Mouse (Mus musculus) forebrain, embryonic 12.5 days (tissue): ENCODE results near the gene Rbms3. TPM values are rescaled to one million over a fixed set of nuclear protein-coding genes. Genes with fewer than 3 reads are reported as not detected.

Source experiments
- ATAC-seq: fragments of 200-750 bp; cut with Nextera tagmentation; 2 replicates; pipeline ENCODE4 v1.8.0; 2017; ENCODE audit warnings: moderate TSS enrichment; ENCODE audit not compliant: low FRiP score
- H3K27ac ChIP-seq: fragments of 300-500 bp; sonication (generic); 2 replicates; pipeline ENCODE4 v1.5.1; 2016; ENCODE audit warnings: mild to moderate bottlenecking
- H3K27me3 ChIP-seq: fragments of 300-500 bp; sonication (generic); 2 replicates; pipeline ENCODE4 v1.6.1; 2016; ENCODE audit warnings: mild to moderate bottlenecking
- H3K36me3 ChIP-seq: fragments of 300-500 bp; sonication (generic); replicated peaks from 2 replicates; pipeline ENCODE4 v1.6.1; 2016; ENCODE audit warnings: mild to moderate bottlenecking
- H3K4me1 ChIP-seq: fragments of 300-500 bp; sonication (generic); 2 replicates; pipeline ENCODE4 v1.6.1; 2016
- H3K4me2 ChIP-seq: fragments of 300-500 bp; sonication (generic); 2 replicates; pipeline ENCODE4 v1.6.1; 2016; ENCODE audit warnings: mild to moderate bottlenecking, moderate library complexity
- H3K4me3 ChIP-seq: fragments of 300-500 bp; sonication (generic); replicated peaks from 2 replicates; pipeline ENCODE4 v1.5.1; 2016; ENCODE audit warnings: mild to moderate bottlenecking
- H3K9ac ChIP-seq: fragments of 300-500 bp; sonication (generic); 2 replicates; pipeline ENCODE4 v1.6.1; 2016; ENCODE audit warnings: mild to moderate bottlenecking
- H3K9me3 ChIP-seq: fragments of 300-500 bp; sonication (generic); 2 replicates; pipeline ENCODE4 v1.6.1; 2016
- WGBS: fragments of 180-500 bp; shearing (Covaris S2); methylation state at CpG from one replicate; pipeline ENCODE4 v1.1.7; 2016; 5-methylcytosine and 5-hydroxymethylcytosine counted together
- polyA plus RNA-seq: library from polyadenylated mRNA; unstranded; fragments of >200 nt; fragmentation: Nextera tagmentation; extraction: Ambion mirVana; gene quantifications from 2 replicates; pipeline ENCODE4 v1.2.1, GENCODE M21; 2016

Gene Rbms3
- polyA plus RNA-seq, 1 experiment from 2014 or later: 14.1 TPM

DNA sequence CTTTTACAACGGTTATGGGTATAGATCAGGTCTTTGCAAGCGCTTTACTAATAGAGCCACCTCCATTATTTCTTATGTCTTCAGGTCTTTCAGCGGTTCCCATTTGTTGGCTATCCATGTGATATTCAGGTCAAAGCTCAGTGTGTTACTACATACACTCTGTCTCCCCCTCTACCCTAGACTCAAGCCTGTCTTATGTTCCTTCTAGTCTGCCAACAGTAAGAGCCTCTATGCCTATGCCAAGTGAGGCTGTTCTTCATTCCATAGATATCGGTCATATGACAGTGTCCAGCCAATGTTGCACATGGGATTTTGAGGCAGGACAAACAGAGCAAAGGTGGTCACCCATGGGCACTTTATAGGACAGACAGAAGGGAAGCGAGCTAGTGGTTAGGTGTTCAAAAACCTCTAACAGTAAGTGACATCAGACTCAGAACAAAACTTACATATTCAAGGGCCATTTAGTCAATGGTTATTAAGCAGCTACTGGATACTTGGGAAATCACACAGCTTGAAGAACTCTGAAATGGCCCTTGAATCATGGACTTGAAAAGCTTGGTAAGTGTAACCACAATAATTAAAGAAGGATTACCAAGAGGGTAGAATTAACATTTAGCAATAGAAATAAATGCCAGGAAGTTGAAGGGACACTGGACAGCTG, 395.5 kb downstream of the Rbms3 start:
- no peak overlapping the region for H3K27ac ChIP-seq
- no peak overlapping the region for H3K9ac ChIP-seq
- no peak overlapping the region for H3K4me3 ChIP-seq
- no peaks in the 10 kb centered on the region for H3K4me1 ChIP-seq
- H3K36me3 ChIP-seq: no peaks in the 10 kb centered on the region
- ATAC-seq: no peak
- 90% methylated on average over 5 of the region's 5 CpGs for WGBS
- no peak overlapping the region for H3K4me2 ChIP-seq
- H3K27me3 ChIP-seq: no peaks in the 10 kb centered on the region
- no peaks in the 10 kb centered on the region for H3K9me3 ChIP-seq

DNA sequence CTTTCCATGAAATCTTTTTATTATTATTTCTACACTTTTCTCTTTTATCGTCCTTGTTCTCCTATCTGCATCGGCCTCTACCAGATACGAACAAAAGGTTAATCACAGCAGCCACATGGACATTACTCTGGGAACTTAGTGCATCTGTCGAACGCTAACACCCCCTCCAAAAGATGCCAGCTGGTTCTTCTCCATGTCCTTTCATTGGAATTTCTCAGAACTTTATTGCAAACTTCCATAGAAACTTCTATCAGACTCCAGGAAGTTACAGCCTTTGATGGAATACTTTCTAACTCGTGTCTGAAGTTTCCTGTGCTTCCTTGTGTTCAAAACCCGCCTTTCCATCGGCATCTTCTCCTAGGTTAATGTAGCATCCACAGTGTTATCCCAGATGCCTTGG, 407.0 kb downstream of the Rbms3 start:
- Histone ChIP-seq H3K27ac (no peak overlapping the region), H3K9me3 (no peaks in the 10 kb centered on the region), H3K36me3 (no peaks in the 10 kb centered on the region), H3K4me1 (no peaks in the 10 kb centered on the region), H3K27me3 (no peaks in the 10 kb centered on the region), H3K4me3 (no peak overlapping the region), H3K9ac (no peak overlapping the region), H3K4me2 (no peak overlapping the region)
- ATAC-seq: no peak
- WGBS: 84% methylated on average over 8 of the region's 8 CpGs

DNA sequence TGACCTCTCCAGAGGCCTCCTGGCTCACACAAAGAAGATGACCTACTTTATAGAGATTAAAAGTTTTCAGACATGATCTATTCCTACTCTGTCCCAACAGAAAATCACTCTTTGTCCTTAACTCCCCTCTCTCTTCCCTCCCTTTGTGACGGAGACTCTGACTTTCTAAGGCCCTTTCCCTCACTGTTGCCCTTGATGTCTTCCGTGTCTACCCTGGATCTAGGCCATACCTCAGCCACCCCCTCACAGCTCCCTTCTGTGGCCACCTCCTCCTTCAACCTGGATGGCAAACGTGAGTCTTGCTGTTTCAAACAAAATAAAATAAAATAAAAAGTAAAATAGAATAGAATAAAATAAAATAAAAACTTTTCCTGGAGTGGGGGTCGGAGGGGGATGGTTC, 408.2 kb downstream of the Rbms3 start:
- no peaks in the 10 kb centered on the region for H3K9me3 ChIP-seq
- H3K9ac ChIP-seq: no peak overlapping the region
- H3K36me3 ChIP-seq: no peaks in the 10 kb centered on the region
- H3K4me3 ChIP-seq: no peak overlapping the region
- no peak overlapping the region for H3K27ac ChIP-seq
- ATAC-seq: no peak
- H3K4me1 ChIP-seq: no peaks in the 10 kb centered on the region
- 84% methylated on average over 4 of the region's 4 CpGs for WGBS
- H3K4me2 ChIP-seq: no peak overlapping the region
- H3K27me3 ChIP-seq: no peaks in the 10 kb centered on the region

DNA sequence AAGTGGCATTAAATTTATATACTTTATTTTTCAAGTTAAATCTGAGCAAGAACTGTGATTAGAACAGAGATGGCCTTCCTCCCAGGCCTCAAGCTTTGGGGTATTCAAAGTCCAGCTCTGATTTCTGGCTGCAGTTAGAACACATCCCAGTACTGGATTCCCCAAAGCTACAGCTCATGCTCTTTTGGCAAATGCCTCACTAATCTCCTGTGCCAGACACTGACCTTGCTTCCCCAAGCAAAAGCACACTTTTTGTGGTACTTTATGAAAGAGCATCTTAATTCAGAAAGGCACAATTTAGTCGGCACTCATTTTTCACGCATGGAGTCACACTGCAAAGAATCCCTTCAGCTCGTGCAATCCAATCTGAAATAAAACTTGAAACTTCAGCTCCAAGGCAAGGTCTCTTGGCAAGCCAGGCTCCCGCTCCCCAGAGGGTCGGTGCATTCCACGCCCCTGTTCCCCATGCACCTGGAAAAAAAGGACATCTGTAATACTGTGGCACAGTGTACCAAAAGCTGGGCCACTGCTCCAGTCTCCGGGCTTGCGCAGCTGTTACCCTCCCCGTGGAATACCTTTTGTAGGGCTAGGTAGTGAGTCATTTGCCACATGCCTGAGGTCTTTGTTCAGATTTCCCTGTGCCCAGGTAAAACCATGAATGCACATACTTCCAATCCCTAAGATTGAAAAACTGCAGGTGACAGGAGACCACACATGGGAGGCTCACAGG, 413.5 kb downstream of the Rbms3 start:
- 69% methylated on average over 9 of the region's 9 CpGs for WGBS
- Histone ChIP-seq H3K4me2 (no peak overlapping the region), H3K36me3 (no peaks in the 10 kb centered on the region), H3K9ac (no peak overlapping the region), H3K4me3 (no peak overlapping the region), H3K27ac (no peak overlapping the region), H3K9me3 (no peaks in the 10 kb centered on the region), H3K27me3 (no peaks in the 10 kb centered on the region), H3K4me1 (no peaks in the 10 kb centered on the region; the same call in 1 of the 2 replicates)
- ATAC-seq: no peak

DNA sequence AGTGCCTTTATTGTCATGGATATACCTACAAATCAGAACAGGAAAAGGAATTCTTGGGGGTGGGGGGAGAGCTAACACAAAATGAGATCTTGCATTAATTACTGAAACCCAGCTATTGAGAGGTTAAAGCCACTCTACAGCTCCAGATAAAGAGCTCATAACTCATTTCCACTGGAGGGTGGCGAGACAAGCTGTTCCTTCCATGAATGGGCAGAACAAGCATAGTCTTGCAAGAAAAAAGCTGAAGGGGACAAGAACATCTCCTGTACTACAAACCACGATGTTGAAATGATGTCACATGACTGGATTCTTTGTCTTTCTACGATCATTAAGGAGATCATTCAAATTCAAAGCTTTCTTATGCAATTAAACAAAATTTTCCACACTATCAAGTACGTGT, 417.7 kb downstream of the Rbms3 start:
- WGBS: 51% methylated on average over 4 of the region's 4 CpGs
- H3K27ac ChIP-seq: no peak overlapping the region
- H3K4me3 ChIP-seq: no peak overlapping the region
- no peaks in the 10 kb centered on the region for H3K27me3 ChIP-seq
- no peak overlapping the region for H3K9ac ChIP-seq
- H3K4me1 ChIP-seq: no peaks in the 10 kb centered on the region; the same call in 1 of the 2 replicates
- no peaks in the 10 kb centered on the region for H3K36me3 ChIP-seq
- H3K4me2 ChIP-seq: no peak overlapping the region
- H3K9me3 ChIP-seq: no peaks in the 10 kb centered on the region
- ATAC-seq: no peak

DNA sequence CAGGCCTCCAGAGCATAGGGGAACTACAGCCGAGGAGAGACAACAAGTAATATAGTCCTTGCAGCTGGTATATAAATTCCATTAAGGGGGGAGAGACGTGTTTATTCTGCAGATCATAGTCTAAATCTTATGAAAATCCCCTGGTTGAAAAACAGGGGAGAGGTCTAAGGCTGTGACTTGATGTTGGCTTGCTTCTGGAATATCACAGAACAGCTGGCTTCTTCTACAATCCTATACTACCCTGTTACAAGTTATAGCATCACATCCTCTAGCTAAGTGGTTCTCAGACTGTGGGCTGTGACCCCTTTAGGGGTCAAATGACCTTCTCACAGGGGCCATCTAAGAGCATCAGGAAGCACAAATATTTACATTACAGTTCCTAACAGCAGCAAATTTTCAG, 419.4 kb downstream of the Rbms3 start:
- no peaks in the 10 kb centered on the region for H3K9me3 ChIP-seq
- 87% methylated on average over 2 of the region's 2 CpGs for WGBS
- no peaks in the 10 kb centered on the region; the same call in 1 of the 2 replicates for H3K4me1 ChIP-seq
- H3K27ac ChIP-seq: no peak overlapping the region
- no peaks in the 10 kb centered on the region for H3K27me3 ChIP-seq
- no peak overlapping the region for H3K9ac ChIP-seq
- no peak overlapping the region for H3K4me2 ChIP-seq
- no peak for ATAC-seq
- no peak overlapping the region for H3K4me3 ChIP-seq
- H3K36me3 ChIP-seq: no peaks in the 10 kb centered on the region

DNA sequence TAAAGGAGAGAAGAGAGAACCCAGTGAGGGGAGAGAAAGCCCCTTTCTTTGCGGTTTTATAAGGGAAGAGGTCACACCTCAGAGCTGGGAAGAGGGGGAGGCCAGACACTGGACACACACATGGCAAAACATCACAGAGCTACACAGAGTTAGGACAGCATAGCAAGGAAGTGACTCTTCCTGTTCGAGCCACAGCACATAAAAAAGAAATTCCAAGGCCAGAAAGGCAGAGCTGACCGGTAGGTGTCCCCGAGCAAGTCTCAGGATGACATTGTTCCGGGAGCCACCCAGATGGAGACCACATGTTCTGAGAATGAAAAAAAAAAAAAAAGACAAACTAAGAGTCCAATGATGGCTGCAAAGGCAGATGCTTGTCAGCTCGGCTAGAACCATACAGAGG, 424.3 kb downstream of the Rbms3 start:
- H3K27me3 ChIP-seq: no peaks in the 10 kb centered on the region
- no peak for ATAC-seq
- H3K4me1 ChIP-seq: no peaks in the 10 kb centered on the region
- H3K9ac ChIP-seq: no peak overlapping the region
- H3K4me3 ChIP-seq: no peak overlapping the region
- 82% methylated on average over 6 of the region's 6 CpGs for WGBS
- no peak overlapping the region for H3K4me2 ChIP-seq
- no peak overlapping the region for H3K27ac ChIP-seq
- H3K36me3 ChIP-seq: no peaks in the 10 kb centered on the region
- no peaks in the 10 kb centered on the region for H3K9me3 ChIP-seq

DNA sequence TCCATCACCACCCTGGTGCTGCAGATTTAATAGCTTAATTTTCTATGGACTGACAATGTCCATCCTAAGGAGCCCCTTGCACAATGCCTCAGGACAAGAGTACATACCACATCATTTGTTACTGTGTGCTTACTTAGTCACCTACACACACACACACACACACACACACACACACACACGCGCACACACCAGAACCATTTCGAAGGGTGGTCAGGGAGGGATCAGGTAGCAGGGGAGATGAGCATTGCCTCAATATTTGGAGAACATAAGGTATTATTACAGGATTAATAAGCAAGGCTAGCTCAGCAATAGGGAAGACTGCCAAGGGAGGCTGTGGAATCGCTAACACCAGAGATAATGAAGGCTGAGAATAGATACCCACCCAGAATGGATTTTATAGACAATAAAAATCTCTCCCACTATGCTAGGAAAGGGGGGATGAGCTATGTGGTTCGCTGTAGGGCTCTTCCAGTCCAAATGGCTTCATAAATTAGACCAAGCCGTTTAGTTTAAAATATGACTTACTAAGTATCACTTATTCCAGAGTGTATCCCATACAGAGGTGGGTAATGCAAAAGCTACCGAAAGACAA, 429.6 kb downstream of the Rbms3 start:
- Histone ChIP-seq H3K4me3 (no peak overlapping the region), H3K4me1 (no peaks in the 10 kb centered on the region), H3K4me2 (no peak overlapping the region), H3K36me3 (no peaks in the 10 kb centered on the region), H3K9me3 (no peaks in the 10 kb centered on the region), H3K27ac (no peak overlapping the region), H3K27me3 (no peaks in the 10 kb centered on the region), H3K9ac (no peak overlapping the region)
- ATAC-seq: no peak
- 95% methylated on average over 7 of the region's 7 CpGs for WGBS

DNA sequence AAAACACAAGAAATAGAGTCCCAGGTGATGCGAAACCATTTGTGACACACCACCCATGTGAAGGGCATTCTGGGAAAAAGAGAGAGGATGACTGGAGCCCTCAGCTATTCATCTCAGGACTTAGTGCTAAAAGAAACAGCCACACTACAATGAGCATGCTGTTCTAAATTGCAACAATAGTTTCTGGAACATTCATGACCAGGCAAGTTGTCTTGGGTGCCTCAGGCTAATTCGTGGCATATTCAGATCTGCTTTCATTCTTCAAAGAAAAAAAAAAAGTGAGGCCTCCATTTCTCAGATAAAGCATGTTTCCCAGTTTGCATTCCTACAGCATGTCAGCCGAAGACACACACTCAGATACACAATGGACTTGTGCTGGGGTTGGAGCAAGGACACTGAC, 432.2 kb downstream of the Rbms3 start:
- Histone ChIP-seq H3K4me1 (0 out of 2 replicates have a peak, but pooled peaks cover under 1% of the 10 kb centered on the region), H3K4me2 (no peak overlapping the region), H3K36me3 (no peaks in the 10 kb centered on the region), H3K9me3 (no peaks in the 10 kb centered on the region), H3K9ac (no peak overlapping the region), H3K4me3 (no peak overlapping the region), H3K27ac (no peak overlapping the region), H3K27me3 (no peaks in the 10 kb centered on the region)
- no peak for ATAC-seq
- WGBS: 74% methylated on average over 3 of the region's 3 CpGs

DNA sequence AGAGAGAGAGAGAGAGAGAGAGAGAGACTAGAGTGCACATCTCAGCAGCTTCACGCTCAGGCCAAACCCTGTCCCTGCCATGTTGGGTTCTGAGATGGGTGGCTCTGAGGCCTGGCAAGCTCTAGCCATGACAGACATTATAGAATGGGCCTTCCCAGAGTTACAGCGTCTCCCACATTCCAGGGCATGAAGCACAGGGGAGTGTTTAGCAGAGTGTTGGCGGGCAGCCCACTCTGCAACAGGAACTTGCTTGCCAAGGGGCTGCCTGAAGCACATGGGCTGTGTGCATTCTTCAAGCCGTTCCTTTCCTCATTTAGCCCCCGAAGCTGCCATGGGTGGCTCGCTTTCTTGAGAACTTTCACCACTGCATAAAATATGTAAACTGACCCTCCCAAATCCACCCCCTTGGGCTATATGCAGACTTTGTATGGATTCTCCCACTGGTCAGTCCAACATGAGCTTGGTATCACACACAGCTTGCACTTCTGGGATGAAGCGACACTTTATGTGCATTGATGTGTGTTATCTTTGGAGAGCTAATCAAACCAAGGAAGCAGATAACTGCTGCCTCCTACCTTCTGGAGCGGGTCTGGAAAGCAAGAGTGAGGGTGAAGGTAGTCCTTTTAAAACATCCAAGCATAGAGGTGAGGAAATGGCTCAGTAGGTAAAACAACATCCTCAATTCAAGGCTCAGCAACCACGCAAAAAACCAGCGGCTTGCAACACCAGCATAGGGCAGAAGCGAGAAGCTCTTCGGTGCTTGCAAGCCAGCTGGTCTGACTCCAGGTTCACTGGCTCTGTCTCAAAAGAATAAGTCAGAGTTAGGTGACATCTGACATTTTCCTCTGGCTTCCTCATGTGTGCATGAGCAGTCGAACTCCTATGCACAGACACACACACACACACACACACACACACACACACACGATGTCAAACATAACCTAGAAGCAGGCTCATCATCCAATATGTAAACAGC, 436.9 kb downstream of the Rbms3 start:
- WGBS: 85% methylated on average over 14 of the region's 14 CpGs
- Histone ChIP-seq H3K36me3 (no peaks in the 10 kb centered on the region), H3K27ac (no peak overlapping the region), H3K9me3 (no peaks in the 10 kb centered on the region), H3K9ac (no peak overlapping the region), H3K27me3 (no peaks in the 10 kb centered on the region), H3K4me1 (0 out of 2 replicates have a peak, but pooled peaks cover 2% of the 10 kb centered on the region), H3K4me2 (no peak overlapping the region), H3K4me3 (no peak overlapping the region)
- no peak; the same call in 1 of the 2 replicates for ATAC-seq

DNA sequence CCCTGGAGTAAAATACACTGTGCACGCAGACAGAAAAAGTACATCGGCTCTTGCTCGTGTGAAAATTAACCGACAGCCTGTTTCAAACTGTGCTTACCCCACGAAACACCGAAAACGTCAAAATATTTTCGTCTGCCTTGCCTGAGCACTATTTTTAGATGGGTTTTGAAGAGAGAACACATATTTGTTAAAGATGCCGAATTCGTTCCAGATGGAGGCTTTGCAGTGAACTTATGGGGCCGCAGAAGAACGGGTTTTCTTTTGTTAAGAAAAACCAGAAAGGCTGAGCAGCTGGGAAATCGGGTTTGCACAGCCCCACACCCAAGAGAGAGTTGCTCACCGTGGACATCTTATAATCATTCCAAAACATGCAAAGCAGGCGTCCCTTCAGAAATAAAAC, 437.6 kb downstream of the Rbms3 start:
- WGBS: 71% methylated on average over 15 of the region's 15 CpGs
- no peak overlapping the region for H3K9ac ChIP-seq
- no peak for ATAC-seq
- H3K4me3 ChIP-seq: no peak overlapping the region
- H3K4me2 ChIP-seq: no peak overlapping the region
- no peak overlapping the region for H3K27ac ChIP-seq
- no peaks in the 10 kb centered on the region for H3K27me3 ChIP-seq
- H3K36me3 ChIP-seq: no peaks in the 10 kb centered on the region
- no peaks in the 10 kb centered on the region for H3K9me3 ChIP-seq
- H3K4me1 ChIP-seq: 0 out of 2 replicates have a peak, but pooled peaks cover 2% of the 10 kb centered on the region

DNA sequence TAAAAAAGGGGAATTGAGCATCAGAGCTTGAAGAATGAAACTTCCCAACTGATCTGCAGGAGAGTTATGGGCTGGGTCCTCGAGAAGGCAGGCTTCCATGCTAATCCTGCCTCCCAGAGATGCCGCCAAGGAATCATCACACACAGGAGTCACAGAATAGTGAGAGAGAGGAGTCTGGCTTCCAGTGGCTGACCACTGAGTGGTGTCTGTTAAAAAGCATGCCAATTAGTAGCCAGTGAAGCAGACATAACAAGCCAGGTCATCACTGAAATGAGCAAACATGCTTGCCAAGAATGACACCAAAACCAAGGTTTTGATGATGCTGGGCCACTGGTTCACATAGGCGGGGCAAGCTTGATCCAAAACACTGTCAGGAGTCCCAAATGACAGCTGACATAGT, 441.3 kb downstream of the Rbms3 start:
- no peak overlapping the region for H3K9ac ChIP-seq
- no peak overlapping the region for H3K4me2 ChIP-seq
- peaks cover 7% of the 10 kb centered on the region; the same call in 1 of the 2 replicates for H3K4me1 ChIP-seq
- no peak overlapping the region for H3K27ac ChIP-seq
- ATAC-seq: no peak
- no peaks in the 10 kb centered on the region for H3K36me3 ChIP-seq
- WGBS: 66% methylated on average over 3 of the region's 3 CpGs
- H3K4me3 ChIP-seq: no peak overlapping the region
- no peaks in the 10 kb centered on the region for H3K9me3 ChIP-seq
- no peaks in the 10 kb centered on the region for H3K27me3 ChIP-seq
